Mouse (Mus musculus) urinary bladder, adult 2 months (tissue): Measurements from ENCODE around the gene Myocd. TPM values are rescaled to one million over a fixed set of nuclear protein-coding genes. Genes with fewer than 3 reads are reported as not detected.

ENCODE experiments used
- DNase-seq: peaks from one replicate; pipeline ENCODE4 v3.0.0; 2022; ENCODE audit warnings: low spot score
- polyA plus RNA-seq: library from polyadenylated mRNA; depleted of rRNA; stranded (reverse); fragments of >200 nt; gene quantifications from 2 replicates; pipeline ENCODE4 v1.2.3, GENCODE M21; 2012; rRNA removed

Gene Myocd
- polyA plus RNA-seq, result 27.6 and 48.6 TPM in 2 replicates

GRCm38 (mm10) chr11:65269851-65270473 is at the start of gene Myocd:
Gene Myocd, minus strand, starts transcription at chr11:65269989.
- peak; percentile 36 for DNase-seq

- no peak for DNase-seq
Observed at GRCm38 (mm10) chr11:65303824-65304223, 34.0 kb upstream of the Myocd start.

GRCm38 (mm10) chr11:65294128-65294833 is 24.5 kb upstream of the Myocd start:
- DNase-seq, result no peak

- DNase-seq, result no peak
Observed at GRCm38 (mm10) chr11:65292994-65293393, 23.2 kb upstream of the Myocd start.

- no peak for DNase-seq
Observed at GRCm38 (mm10) chr11:65287706-65288105, 17.9 kb upstream of the Myocd start.

- DNase-seq, result no peak
Observed at GRCm38 (mm10) chr11:65286211-65286610, 16.4 kb upstream of the Myocd start.

- no peak for DNase-seq
Observed at GRCm38 (mm10) chr11:65275441-65275840, 5.7 kb upstream of the Myocd start.

GRCm38 (mm10) chr11:65271000-65271399 is 1.2 kb upstream of the Myocd start:
- DNase-seq, result no peak

- no peak for DNase-seq
Observed at GRCm38 (mm10) chr11:65268310-65268709, 1.5 kb downstream of the Myocd start.

- DNase-seq, result no peak
Observed at GRCm38 (mm10) chr11:65263466-65263865, 6.3 kb downstream of the Myocd start.

- DNase-seq, result no peak
Observed at GRCm38 (mm10) chr11:65258997-65259396, 10.8 kb downstream of the Myocd start.

- DNase-seq, result no peak
Observed at GRCm38 (mm10) chr11:65256143-65256542, 13.6 kb downstream of the Myocd start.

- no peak for DNase-seq
Observed at GRCm38 (mm10) chr11:65255564-65255963, 14.2 kb downstream of the Myocd start.

- no peak for DNase-seq
Observed at GRCm38 (mm10) chr11:65250366-65250765, 19.4 kb downstream of the Myocd start.

GRCm38 (mm10) chr11:65246301-65247054 is 23.3 kb downstream of the Myocd start:
- no peak for DNase-seq

- DNase-seq, result no peak
Observed at GRCm38 (mm10) chr11:65243593-65243992, 26.2 kb downstream of the Myocd start.

GRCm38 (mm10) chr11:65240521-65240920 is 29.3 kb downstream of the Myocd start:
- no peak for DNase-seq

GRCm38 (mm10) chr11:65237896-65238295 is 31.9 kb downstream of the Myocd start:
- DNase-seq, result no peak

GRCm38 (mm10) chr11:65236907-65237306 is 32.9 kb downstream of the Myocd start:
- no peak for DNase-seq

GRCm38 (mm10) chr11:65235374-65235773 is 34.4 kb downstream of the Myocd start:
- DNase-seq, result no peak

GRCm38 (mm10) chr11:65231771-65232170 is 38.0 kb downstream of the Myocd start:
- DNase-seq, result no peak

- DNase-seq, result no peak
Observed at GRCm38 (mm10) chr11:65226766-65227165, 43.0 kb downstream of the Myocd start.
